Mouse (Mus musculus): ENCODE results near the gene Tom1l2.

DNA sequence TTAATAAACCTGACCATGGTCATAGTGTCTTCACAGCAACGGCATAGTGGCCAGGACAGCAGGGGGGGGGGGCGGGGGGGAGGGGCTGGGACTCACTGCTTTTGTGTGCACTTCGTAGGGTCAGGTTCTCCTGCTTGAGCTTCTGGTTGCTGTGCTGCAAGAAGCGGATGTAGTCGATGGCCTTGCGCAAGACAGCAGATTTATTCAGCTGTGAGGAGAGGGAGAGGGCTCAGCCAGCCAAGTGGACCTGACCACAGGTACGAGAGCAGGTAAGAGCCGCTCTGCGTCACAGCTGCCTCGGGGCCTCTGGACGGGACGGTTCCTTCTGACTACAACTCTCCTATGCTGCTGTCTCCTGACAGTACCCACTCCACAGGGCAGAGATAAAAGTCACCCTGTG lies 147.7 kb downstream of the Tom1l2 start:
- no peak for TF ChIP-seq POLR2A (IDR thresholded peaks at IDR 0.05; ENCODE audit: extremely low read depth, insufficient read depth, low read length)
- no peak for TF ChIP-seq CTCF (IDR thresholded peaks at IDR 0.05; ENCODE audit: low read depth, low read length)
